Mouse (Mus musculus) adrenal gland (tissue): Measurements from ENCODE around the gene Plagl2.
"Not testable (repeated sequence)": the region's sequence is repeated elsewhere in the genome, so short reads cannot be mapped to it uniquely, and the experiment has no call there.

Experiments used
- intact Hi-C: fragments of 180-260 bp; cut with DNase I; formaldehyde crosslinking; loops from one replicate; pipeline ENCODE4 v1.15.1; 2025
- long read RNA-seq, 2 experiments: library from polyadenylated mRNA; unstranded; transcript quantifications; one replicate each; pipeline ENCODE4 v2.0.0; 2020; ENCODE audit warnings: borderline replicate concordance in 1 of 2; ENCODE audit not compliant: insufficient replicate concordance in 1 of 2

The Plagl2 gene
- long read RNA-seq, experiment 1, partial matches to known transcripts = 0 of 3 reads
- long read RNA-seq, experiment 1, other reads (novel, unspliced or antisense) = 3 of 3 reads
- long read RNA-seq, experiment 2, partial matches to known transcripts = 0 of 5 reads
- long read RNA-seq, experiment 2, other reads (novel, unspliced or antisense) = 5 of 5 reads

DNA sequence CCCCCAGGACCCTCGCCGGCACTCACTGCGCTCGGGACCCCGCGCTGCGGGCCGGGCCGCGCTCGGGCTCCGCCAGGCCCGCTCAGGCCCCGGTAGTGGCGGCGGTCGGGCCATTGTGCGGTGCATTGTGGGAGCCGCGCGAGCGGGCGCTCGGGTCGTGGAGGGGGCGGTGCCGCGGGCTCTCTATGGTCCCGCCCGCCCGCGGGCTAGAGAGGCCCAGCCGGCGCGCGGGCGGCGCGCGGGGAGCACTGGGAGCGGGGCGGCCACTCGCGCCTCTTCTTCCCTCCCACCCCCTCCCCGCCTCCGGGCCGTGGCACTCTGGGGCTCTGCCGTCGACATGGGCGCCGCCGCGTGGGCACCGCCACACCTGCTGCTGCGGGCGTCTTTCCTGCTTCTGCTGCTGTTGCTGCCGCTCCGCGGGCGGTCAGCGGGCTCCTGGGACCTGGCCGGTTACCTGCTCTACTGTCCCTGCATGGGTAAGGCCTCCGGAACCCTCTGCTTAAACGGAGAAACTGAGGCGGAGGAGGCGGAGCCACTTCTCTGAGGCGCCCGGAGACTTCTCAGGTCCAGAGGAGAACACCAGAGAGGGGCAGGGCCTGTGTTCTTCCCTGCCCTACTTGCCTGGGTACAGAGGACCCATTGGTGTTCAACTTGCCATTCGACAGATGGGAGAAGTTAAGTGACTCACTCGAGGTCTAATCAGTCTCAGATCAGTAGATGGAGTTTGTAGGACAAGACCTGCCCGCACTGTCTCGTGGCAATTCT lies at the start of gene Plagl2, which contains the start of gene Pofut1:
TSS of gene Plagl2 (minus strand) at position 177 of the 765 bp plus-strand sequence.
TSS of gene Pofut1 (plus strand) at position 284 of the 765 bp plus-strand sequence.
- intact Hi-C loops = loop anchor here (5.0 kb wide), 1 partner anchor 79 kb away; the partner anchor contains the start of gene Tm9sf4

DNA sequence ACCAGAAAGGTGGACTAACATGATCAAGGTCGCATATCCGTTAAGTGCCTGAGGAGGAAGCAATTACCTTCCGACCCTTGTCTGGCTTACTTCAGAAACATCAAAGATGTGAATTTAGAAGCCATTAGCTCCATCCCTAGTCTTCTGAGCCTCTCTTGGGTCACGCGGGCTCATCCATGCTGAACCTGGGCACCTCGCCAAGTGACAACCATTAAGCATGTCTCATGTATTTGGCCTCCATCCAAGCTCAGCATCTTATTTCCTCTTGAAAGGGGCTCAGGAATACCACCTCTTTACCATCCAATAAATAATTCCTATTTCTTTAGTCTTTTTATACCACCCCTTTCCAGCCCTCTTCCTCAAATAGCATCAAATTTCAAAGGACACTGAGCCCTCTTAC lies 46.6 kb upstream of the Plagl2 start:
- intact Hi-C loops = no loop called here

DNA sequence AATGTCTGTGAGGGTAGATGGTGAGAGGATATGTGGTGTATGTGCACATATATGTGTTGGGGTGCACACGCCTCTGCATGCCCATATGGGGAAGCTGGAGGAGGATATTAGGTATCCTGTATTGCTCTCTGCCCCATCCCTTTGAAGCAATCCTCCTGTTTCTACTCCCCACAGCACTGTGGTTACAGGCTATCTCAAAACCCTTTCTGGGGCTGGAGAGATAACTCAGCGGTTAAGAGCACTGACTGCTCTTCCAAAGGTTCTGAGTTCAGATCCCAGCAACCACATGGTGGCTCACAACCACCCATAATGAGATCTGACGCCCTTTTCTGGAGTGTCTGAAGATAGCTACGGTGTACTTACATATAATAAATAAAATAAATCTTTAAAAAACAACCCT lies 45.3 kb upstream of the Plagl2 start:
- intact Hi-C loops = no loop called here

DNA sequence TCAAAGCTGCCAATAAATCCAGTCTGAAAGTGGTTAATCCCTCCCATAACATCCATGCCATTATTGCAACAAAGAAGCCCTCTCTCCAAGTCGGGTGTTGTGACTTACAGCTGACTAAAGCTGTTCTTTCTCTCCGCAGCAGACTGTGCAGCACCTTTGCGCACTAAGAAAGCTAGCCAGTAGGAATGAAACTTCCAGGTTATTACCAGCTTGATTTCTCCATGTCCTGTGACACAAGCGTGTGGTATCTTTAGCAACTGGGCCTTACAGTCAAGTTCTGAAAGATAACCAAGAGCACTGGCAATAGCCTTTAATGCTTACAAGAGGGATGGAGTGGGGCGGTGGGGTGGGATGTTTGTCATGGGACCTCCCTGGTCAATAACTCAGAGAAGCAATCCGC lies 42.7 kb upstream of the Plagl2 start:
- intact Hi-C loops = no loop called here

DNA sequence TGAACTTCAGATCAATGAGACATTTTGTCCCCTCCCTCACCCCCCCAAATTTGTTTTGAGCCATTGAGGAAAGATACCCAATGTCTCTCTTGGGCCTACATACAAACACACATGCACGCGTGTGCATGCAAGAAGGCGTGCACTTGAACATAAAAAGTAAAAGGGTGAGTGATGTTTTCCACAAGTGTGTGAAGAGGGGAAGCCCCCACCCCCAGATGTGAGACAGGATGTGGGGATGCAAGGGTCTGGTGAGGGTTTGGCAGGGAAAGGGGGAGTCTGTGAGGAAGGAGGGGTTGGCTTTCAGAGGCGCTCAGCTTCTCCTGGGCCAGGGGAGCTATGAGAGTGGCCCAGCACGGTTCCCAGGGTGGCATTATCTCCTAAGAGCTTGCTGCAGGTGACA lies 37.1 kb upstream of the Plagl2 start:
- intact Hi-C loops = no loop called here

DNA sequence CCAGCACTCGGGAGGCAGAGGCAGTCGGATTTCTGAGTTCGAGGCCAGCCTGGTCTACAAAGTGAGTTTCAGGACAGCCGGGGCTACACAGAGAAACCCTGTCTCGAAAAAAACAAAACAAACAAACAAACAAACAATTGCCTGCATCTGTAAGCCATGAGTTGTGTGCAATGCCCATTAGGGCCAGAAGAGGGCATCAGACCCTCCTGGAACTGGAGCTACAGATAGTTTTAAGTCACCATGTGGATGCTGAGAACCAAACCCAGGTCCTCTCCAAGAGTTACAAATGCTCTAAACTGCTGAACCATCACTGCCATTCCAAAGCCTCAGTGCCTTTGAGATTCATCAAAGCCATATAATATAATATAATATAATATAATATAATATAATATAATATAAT lies 35.6 kb upstream of the Plagl2 start:
- intact Hi-C loops = not testable (repeated sequence)

DNA sequence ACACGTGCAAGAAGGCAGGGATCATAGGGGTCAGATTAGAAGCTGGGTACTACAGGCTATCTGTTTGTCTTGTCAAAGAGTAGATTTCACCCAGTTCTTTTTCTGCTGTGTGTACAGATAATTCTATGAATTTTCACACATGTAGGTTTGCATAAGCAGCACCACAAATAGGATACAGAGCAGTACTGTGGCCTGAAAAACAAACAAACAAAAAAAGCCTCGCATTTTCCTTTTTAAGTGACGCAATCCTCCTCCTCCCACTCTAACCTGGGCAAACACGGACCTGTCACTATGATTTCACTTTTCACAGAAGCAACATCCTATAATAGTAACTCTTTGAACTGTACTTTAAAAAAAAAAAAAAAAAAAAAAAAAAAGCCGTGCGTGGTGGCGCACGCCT lies 35.2 kb upstream of the Plagl2 start:
- intact Hi-C loops = no loop called here

DNA sequence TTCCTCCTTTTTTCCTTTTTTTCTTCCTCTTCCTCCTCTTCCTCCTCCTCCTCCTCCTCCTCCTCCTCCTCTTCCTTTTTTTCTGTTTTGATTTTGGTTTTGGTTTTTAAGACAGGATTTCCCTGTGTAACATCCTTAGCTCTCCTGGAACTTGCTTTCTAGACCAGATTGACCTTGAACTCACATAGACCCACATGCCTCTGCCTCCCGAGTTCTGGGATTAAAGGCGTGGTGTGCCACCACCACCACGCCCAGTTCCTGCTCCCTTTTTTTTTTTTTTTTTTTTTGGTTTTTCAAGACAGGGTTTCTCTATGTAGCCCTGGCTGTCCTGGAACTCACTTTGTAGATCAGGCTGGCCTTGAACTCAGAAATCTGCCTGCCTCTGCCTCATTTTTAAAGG lies 34.4 kb upstream of the Plagl2 start:
- intact Hi-C loops = not testable (repeated sequence)

DNA sequence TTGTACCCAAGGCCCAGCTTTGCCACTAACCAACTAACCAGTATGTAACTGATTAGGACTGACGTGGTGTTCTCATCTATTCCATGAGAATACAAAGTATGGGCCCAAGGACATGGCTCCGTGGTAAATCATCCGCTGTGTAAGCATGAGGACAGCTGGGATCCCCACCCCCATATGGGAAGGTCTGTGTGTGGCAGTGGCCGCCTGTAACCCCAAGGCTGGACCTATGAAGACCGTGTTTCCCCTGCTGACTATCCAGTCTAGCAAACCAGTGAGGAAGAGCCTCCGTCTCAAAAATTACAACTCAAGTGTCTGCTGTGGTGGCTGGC lies 33.7 kb upstream of the Plagl2 start:
- intact Hi-C loops = no loop called here

DNA sequence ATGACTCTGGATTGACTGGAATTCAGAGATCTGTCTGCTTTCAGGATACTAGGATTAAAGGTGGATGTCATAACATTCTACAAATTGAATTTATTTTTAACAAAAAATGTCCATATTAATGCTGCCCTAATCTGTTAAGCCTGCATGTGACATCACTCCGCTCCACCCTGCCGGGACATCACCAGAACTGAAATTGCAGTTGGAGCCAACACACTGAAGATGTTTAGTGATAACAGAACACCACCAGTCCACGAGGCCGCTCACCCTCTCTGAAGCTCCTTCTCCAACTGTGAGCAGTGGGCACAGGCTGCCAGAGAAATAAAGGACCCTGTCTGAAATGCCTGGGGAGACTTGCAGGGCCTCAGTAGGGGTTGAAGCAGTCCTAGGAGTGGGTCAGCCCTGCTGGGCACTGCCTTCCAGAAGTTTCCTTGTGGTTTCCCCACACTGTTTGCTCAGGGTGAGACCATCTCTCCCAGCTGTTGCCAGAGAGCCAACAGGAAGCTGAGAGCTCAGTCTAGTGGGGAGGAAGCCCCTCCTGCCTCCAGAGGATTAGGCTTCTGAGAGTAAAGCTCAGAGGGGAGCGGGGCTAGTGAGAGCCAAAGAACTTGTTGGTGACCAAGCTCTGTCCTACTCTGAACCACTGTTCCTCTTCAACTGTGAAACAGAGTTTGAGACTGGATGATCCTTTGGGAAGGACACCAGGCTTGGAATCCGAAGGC lies 33.1 kb upstream of the Plagl2 start:
- intact Hi-C loops = not testable (repeated sequence)

DNA sequence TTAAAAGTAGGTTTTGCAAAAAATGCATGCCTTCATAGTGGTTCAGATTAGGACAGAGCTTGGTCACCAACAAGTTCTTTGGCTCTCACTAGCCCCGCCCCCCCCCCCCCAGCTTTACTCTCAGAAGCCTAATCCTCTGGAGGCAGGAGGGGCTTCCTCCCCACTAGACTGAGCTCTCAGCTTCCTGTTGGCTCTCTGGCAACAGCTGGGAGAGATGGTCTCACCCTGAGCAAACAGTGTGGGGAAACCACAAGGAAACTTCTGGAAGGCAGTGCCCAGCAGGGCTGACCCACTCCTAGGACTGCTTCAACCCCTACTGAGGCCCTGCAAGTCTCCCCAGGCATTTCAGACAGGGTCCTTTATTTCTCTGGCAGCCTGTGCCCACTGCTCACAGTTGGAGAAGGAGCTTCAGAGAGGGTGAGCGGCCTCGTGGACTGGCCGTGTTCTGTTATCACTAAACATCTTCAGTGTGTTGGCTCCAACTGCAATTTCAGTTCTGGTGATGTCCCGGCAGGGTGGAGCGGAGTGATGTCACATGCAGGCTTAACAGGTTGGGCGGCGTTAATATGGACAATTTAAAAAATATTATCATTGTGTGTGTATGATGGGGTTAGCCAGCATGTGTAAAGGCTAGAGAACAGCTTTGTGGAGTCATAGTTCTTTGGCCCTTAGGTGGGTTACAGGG lies 29.1 kb upstream of the Plagl2 start:
- intact Hi-C loops = not testable (repeated sequence)

DNA sequence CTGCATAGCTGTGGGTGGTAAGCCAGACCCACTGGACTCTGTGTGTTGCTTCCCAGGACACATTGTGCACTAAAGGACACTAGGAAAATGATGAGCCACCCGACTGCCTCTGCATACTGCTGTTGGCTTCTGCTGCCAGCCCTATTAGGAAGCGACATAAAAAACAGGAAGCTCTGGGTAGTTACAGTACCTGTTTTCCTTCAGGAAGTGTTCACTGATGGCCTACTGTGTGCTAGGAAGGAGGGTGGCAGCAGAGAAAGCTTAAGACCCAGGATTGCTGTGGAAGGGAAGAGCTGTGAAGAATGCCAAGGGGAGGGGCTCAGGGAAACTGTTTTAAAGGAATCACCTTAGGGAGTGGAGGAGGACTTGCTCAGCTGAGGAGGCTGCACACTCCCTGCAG lies 26.1 kb upstream of the Plagl2 start:
- intact Hi-C loops = no loop called here

DNA sequence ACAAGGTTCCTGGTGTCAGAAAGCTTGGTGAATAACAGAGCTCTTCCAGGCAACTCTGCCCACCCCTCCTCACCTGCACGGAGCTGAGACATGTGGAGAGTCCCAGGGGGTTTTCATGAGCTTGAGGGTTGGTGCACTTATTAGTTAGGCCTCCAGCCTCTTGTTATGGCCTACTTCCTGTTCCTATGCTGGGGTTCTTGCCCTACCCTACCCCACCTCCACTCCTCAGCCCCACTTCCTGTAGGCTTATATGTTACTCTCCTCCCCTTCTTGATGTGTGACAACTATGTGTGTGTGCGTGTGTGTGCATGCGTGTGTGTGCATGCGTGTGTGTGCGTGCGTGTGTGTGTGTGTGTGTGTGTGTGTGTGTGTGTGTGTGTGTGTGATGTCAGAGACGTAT lies 21.8 kb upstream of the Plagl2 start:
- intact Hi-C loops = no loop called here

DNA sequence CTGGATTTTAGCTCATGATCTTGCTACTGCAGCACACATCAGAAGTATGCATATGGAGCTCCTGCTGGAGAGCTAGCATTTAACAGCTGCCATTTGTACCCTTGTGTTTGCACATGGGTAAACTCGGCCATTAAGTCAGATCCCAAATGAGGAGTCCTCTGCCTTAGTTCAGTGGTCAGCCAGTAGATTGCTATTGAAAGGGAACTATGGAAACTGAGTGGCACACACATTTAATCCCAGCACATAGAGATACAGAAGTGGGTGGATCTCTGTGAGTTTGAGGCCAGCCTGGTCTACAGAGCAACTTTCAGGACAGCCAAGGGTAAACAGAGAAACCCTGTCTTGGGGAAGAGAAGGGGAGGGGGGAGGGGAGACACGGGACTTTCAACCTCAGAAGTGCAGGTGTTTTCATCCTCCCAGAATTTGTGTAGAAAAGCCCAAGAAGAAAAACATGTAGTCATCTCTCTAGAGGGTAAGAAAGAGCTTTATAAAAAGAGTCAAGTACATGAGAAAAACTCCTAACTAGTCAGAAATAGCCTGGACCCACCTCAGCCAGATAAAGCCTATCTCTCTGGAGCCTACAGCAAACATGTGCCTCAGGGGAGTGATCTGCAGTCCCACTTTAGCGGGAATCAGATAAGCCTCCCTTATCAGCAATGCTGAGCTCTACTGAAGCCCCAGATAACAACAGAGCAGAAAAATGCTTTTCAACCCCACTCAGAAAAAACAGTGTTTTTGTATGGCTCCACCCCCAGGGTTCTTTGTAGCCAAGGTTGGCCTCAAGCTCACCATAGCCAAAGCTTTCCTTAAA lies 18.8 kb upstream of the Plagl2 start:
- intact Hi-C loops = no loop called here

DNA sequence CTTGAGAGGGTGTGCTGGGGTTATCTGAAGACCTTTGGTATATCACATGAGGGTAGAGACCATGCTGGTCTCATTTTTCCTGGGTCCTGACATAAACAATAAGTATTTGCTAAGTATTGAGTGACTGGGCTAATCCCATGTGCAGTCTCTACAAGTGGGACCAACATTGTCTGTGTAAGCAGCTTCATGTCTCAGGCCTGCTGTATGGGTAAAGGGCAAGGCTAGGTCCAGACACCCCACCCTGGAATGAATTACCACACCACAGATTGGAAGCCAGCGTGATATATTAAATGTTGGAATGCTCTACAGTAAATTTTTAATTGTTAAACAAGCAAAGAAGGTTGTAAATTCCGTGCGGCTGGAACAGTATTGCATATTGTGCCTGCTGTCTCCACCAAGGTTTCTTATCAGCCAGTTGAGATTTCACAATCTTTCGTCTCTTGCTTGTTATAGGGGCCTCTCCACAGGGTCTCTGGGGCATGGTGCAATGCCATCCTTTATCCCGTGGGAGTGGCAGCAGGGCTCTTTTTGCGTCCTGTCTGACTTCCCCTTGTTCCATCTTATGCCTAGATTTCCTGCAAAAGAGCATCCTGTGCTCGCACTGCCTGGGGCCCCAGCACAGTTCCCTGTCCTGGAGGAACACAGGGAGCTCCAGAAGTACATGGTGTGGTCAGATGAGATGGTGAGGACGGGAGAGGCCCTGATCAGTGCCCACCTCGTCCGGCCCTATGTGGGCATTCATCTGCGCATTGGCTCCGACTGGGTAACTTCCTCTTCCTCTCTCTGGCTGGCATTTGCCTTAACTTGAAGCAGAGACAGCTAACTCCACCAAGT lies 18.0 kb upstream of the Plagl2 start:
- intact Hi-C loops = no loop called here

DNA sequence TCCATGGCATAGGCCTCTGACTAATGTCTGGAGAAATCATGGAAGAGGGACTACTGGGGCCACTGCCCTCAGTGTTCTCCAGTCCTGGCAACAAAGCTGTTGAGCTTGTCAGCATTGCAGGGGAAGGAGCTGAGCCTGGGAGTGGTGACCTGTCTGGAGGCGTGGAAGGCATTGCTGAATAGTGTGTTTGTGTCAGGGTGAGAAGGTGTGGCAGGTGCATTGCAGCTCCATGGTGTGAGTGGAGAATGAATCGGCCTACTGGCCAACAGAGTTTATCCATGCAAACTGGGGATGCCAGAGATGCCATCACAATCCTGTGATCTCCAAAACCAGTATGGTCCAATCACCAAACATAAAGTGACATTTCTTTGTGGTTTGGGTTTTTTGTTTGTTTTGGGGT lies 15.4 kb upstream of the Plagl2 start:
- intact Hi-C loops = no loop called here

DNA sequence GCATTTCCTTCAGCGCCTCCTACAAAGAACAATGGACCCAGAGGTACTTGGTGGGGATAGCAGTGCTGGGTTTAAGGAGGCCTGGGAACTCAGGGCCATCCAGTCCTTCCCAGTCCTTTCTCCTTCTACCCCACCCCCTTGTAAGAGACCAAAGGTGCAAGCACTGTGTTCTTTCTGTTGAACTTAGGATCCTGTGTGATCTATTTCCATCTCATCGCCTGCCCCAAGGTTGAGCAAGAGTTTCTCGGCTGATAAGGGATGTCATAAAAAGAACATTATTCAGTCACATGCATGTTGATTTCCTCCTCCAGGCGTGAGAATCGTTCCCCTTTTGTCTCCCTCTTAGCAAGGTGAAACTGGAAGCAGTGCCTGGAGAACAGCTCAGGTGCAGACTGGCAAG lies 8.5 kb upstream of the Plagl2 start:
- intact Hi-C loops = no loop called here

DNA sequence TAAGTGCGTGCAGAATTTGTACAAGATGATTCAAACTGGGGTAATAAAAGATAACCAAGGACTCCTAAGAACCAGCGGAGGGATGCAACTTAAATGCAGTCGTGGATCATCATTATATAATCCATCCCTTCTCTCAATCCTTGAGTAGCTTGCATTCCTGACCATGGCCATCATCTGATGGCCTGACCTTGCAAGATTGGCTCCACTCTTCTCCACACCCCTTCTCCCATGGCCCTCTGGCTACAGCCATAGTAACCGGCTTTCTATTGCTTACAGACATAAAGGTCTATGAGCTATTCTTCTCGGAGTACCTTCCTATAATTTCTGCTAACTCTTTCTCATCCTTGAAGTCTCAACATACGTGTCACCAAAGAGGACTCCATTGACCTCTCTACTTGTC lies 930 bp upstream of the Plagl2 start:
- intact Hi-C loops = loop anchor here (5.0 kb wide), 1 partner anchor 80 kb away; the partner anchor contains the start of gene Tm9sf4

DNA sequence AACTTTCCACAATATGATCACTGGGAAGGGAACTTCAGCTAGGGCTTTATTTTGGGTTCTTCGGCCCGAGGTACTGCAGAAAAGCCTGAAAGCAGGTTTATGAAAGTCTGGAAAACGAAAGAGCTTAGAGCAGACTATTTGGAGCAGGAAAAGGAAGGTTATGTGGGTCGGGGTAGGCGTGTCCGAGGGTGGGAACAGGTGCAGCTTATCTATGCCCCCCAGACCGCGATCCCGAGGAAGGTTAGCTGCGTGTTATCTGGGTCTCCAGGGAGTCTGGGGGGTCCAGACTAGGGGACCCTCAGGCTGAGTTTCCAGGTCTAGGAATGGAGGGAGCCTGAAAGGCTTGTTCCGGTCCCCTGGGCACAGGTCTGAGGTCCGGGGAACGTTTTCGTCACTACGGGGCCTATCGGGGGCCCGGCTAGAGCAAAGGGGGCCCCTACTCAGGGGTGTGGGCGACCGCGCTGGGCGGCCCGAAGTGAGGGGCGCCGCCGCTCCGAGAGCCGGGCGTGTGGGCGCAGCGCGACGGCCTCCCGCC lies 458 bp downstream of the Plagl2 start:
- intact Hi-C loops = loop anchor here (5.0 kb wide), 1 partner anchor 78 kb away; the partner anchor contains the start of gene Tm9sf4
